Mouse (Mus musculus) adrenal gland, adult 8-10 months (tissue): Measurements from ENCODE around the gene Tmem88b. TPM values are rescaled to one million over a fixed set of nuclear protein-coding genes. Genes with fewer than 3 reads are reported as not detected.
A peak's percentile ranks its signal among the peaks of the same experiment; 100 is the strongest.
"Not testable (repeated sequence)": the region's sequence is repeated elsewhere in the genome, so short reads cannot be mapped to it uniquely, and the experiment has no call there.

Experiments
- DNase-seq: peaks from one replicate; pipeline ENCODE4 v3.0.0; 2022
- microRNA-seq, 2 experiments: library from miRNA; unstranded; fragments of <30 nt; microRNA quantifications; one replicate each; pipeline ENCODE4 v1.2.0; 2022
- total RNA-seq, 4 experiments: library from RNA; stranded (reverse); gene quantifications; 2 replicates each; pipeline ENCODE4 v1.2.4; 2022

Tmem88b gene
- total RNA-seq, 4 experiments from 2014 or later = 0.17 to 1.0 (median 0.62) TPM

DNA sequence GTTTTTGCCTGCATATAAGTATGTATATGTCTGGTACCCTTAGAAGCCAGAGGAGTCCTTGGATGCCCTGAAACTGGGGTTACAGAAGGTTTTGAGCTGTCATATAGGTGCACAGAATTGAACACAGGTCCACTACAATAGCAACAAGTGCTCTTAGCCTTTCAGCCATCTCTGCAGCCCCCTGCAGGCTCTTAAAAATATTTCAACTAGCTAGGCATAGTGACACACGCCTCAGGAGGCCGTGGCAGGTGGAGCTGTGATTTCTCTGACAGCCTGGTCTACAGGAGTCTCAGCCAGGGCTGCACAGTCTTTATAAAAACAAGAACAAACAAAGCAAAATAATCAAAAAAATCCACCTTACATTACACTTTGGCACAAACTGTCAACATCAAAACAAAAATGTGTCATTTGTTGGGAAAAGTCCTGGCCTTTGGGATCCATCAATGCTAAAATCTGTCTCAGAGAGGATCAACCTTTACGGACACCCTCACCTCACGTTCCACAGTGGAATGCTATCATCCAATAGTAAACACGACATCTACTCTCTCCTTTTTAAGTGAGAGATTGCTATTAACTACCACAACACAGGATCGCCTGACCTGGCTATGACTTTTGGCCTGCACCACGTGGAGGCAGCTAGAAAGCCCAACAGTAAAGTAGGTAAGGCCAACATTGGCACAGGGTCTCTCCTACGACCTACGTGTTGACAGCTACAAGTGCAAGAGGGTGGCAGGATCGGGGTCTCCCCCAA, 25.6 kb downstream of the Tmem88b start:
- no peak for DNase-seq

DNA sequence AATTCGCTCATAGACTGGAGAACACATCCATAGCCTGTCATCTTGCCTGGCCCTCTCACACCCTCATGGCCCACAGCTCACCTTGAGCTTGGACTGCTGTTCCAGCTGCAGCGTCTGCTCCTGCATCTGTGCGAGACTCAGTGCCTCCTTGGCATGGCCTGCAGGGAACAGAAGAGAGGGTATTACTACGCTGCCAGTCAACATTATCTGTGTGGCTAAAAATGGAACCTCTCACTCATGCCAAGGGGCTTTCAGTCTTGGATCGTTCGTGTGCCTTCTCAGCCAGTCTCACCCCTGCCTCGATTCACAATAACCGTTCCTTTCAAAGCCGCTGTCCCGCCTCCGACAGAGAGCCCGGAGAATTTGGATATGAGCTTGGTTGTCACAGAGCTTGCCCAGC, 28.7 kb downstream of the Tmem88b start:
- DNase-seq = no peak

DNA sequence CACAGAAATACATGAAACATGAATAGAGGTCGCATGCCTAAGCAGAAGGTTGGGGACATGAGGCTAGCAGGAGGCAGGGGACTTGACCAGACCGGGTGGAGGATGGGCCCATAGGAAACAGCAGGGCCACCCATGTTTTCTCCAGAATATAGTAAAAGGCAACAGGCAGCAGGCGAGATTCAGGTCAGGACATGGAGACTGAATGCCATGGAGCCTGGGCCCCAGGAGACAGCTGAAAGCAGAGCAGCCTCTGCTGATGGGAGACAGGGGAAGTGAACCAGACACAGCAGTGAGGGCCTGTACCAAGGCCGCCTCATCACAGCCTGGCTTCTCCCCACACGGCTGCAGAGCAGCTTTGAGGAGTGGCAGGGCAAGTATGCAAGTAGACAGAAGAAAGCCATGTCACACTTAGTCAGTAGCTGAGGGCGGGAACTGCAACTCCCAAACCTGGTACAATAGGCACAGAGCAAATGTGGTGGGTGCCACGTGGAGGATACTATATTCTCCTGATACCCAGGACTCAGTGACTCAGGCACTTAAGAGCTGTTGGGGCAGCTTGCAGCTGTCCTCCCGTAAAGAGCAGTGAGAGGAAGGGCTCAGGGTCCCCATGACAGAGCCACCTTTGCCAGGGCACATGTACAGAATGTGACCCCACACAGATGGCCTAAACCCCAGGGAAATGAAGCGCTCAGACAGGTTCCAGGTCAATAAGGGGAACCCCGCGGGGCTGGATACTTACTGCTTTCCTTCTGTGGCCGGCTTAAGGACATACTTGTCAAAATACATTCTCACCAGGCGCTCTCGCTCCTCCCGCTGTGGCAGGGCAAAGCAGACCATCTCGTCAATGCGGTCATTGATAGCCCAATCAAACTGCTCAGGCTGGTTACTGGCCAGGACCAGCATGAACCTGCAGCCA, 38.8 kb downstream of the Tmem88b start:
- DNase-seq = no peak

DNA sequence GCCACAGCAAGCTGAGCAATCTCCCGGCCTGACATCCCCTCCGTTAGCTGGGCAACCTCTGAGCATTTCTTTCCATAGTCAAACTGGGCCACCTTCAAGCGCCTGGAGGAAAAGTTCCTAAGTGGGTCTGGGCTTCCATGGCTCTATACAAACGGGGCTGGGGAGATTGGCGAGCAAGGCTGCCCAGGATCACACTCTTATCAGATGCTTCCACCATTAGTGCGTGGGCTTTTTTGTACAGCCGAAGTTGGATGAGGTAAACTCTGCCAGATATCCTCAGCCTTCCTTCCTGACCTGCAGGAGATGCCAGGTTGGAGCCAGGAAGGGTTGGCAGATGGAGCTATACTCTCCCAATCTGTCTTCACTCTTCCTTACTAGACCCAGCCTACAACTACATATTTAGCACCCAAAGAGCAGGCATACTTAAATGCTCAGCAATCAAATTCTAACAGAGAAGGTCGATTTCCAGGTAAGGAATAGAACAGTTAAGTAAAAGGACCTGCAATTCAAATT, 39.6 kb downstream of the Tmem88b start:
- DNase-seq = no peak

DNA sequence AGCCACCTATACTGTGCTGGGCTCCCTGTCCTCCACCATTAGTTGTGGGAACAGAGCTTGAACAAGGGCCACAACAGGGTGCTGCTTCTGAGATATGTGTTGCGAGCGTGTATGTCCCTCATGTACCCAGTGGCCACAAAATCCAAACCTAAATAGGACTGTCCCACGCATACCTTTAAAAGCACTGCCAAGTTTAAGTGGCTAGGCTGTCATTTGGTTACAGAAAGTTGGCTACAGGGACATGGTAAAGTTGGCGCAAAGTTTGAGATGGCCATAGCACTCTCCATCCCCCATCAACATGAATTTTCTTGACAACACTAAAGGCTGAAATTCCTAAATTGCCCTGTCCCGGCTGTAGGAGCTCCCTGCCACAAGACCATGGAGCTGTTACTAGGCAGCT, 40.5 kb downstream of the Tmem88b start:
- DNase-seq = no peak

DNA sequence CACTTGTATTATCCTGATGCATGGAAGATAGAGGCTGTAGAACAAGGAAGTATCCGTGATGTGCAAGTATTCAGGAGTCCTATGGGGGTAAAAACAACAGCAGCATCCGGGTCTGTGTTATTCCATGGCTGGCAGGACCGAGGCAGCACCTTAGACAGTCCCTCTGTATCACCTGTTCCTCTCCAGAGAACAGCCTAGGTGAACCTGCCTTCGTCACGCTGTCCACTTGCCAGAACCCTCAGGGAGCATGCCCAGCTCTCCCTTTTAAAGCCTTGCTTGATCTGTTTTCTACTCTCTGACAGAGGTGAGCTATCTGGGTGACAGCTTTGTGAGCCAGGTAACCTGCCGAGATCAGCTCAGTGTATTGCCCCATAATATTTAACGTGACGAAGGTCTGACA, 41.2 kb downstream of the Tmem88b start:
- no peak for DNase-seq

DNA sequence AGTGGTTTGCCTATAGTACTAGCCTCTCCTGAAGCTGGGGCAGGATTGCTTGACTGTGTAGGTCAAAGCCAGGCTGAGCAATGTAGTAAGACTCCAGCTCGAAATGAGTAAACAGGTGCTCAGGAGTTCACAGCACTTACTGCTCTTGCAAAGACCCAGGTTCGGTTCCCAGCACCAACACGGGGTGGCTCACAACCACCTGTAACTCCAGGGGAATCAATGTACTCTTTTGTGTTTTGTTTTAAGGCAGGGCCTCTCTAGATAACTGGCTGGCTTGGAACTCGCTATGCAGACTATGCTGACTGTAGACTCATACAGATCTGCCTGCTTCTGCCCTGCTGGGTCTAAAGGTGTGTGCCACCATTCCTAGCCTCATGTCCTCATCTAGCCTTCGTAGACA, 43.0 kb downstream of the Tmem88b start:
- DNase-seq = no peak

DNA sequence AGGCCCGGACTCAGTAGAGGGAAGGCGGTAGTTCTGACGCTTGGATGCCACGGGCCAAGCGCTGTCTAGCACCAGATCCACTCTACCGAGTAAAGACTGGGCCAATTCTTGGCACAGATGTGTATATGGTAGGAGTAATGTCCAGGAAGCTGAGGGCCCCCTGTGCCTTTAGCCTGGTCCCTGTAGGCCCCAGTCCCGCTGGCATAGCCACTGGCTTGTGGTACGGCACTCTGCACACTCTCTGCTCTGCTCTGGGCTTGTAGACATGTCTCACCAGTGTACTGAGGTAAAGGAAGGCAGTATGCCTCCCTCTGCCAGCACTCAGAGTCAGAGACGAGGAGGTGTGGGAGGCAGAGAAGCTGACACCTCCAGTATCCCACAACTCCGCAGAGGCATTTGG, 45.0 kb downstream of the Tmem88b start:
- DNase-seq = not testable (repeated sequence)

DNA sequence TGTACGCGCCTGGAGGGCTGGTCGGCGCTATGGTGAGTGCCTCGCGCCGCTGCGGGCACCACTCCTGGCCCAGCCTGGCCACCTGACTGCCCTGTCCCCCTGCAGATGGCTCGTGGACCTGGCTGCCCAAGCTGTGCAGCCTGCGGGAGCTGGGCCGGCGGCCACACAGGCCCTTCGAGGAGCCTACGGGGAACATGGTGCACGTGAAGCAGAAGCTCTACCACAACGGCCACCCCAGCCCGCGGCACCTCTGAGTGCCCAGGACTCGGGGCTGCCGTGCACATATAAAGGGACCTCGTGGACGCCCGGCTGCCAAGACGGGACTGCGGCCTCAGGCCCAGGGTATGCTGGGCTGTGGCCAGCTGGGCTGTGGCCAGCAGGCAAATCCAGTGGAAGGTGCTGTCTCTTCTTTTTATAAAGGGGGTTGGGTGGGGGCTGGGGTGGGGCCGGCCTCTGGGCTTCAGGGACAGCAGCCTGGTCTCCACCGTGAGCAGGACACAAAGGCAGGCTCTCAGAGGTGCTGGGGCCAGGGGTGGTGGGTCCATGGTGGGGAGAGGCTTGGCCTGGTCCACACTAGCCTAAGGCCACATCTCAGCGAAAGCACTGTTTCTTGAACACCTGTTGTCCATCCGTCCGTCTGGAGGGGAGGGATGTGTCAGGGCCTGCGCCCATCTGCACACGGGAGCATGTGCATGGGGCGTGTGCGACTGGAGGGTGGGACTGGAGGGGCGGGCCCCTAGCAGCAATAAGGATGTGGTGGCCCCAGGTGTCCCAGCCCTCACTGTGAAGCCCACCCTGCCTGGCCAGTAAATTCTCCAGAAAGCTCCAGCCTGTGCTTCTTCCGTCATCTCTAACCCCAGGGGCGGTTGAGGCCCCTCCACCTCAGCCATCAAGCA, 45.7 kb downstream of the Tmem88b start:
- DNase-seq = no peak

DNA sequence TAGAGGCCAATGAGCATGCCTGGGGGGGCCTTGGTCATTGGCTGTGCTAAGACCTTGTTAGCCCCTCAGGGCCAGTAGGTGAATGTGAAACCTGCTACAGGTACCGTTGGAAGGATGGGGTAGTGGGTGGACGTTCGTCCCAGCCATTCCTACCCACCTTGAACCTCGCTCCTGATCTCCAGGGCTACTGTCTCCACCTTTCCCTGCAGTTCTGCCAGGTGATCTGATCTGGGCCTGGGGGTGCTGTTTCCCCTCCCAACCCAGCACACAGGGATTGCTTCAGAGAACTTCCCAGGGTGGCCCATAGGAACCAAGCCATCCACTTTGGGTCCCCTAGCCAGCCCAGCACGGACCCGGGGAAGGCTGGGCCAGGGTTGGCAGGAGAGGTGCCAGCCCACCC, 46.5 kb downstream of the Tmem88b start:
- no peak for DNase-seq

DNA sequence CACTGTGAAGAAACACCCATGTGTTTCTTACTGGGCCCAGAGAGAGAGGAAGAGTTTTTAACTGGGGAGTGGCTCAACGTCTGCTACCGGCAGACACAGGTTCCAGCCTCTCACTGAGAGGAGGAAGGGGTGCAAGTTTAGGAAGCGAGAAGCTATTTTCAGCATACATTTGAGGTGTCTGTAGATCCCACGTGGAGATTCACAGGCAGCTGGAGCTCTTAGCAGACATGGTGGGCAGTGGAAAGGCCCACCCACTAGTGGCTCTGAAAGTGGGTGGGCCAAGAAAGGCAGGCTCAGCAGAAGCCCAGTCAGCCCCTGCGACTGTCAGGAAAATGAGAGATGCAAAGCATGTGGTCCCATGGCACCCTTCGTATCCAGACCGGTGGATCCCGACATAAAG, 47.4 kb downstream of the Tmem88b start:
- no peak for DNase-seq

DNA sequence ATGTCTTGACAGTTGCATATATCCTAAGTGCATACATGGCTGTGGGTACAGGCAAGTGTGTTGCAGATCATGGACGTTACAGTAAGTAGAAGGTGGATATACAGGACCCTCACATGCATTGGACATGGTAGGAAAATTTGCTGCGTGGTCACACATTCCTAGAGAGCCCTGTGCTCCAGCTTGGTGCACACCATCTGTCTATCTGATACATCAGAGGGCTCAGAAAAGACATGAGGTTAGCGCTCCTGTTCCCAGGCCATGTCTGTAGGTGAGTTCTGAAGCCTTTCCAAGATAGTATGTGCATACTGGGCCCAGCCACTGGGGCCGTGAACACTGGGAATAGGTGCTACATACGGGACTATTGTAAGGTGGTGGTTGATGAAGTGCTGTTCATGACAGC, 49.3 kb downstream of the Tmem88b start:
- no peak for DNase-seq

DNA sequence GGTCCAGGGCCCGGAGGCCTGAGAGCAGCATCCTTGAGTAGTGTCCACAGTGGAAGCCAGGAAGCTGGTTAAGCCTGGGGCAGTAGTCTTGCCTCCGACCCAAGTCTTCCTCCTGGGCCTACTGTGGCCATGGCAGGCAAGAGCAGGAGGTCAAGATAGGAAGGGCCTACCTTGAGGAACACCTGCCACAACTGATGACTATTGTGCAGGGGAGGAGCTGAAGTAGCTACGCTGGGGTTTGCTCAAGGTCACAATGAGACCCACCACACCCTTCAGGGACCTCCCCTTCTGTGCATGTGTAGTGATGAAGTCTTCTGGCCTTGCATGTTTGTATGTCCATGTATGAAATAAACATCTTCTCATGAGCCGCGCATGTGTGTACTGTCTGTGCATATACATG, 49.9 kb downstream of the Tmem88b start:
- DNase-seq = no peak

DNA sequence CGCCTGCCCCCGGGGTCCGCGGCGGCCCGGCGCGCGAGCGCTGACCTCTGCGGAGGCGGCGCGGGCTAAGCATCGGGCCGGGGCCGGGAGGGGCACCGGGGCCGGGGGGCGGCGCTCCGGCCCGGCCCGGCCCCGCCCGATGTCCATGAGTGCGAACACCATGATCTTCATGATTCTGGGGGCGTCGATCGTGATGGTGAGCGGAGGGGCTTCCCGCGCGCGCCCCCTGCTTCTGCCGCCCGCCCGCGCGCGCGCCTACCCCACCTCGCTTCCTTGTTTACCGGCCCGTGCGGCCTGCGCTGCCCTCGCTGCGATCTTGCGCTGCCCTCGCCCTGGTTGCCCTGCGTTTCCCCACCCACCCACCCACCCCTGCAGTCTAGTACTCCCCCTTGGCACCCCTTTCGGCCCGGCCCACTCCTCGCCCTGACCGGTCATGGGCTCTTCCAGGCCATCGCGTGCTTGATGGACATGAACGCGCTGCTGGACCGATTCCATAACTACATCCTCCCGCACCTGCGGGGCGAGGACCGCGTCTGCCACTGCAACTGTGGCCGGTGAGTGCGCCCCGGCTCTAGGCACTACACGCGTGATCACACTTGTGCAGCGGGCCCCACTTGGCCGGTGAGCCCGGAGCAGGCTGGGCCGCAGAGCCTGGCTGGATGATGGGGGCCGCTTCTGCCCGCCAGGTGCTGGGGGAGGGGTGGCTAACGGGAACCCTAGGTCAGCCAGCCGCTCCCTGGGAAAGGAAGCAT, 50.5 kb downstream of the Tmem88b start:
- DNase-seq = peak; percentile 22

DNA sequence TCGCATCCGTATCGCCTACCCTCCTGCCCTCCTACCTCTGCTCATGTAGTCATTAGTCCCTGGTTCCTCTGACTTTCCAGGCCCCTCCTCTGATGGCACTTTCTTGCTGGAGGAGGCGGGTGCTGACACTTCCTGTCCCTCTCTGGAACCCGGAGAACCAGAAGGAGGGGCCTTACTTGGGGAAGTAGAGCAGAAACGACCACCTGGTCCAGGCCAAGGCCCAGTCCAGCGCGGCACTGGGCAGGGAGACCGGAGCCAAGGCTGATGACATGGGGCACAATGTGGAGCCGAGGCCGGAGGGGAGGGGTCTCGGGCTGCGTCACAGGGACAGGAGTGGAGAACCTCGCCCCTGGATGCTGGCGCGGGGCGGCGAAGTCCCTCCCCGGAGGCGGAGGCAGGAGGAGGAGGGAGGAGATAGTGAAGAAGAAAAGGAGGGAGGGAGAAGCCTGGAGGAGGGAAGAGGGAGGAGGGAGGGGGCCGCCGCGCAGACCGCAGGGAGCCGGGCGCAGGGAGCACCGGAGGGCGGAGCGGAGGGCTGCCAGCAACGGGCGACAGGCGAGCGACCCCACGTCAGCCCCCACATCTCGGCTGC, 51.2 kb downstream of the Tmem88b start, which contains the start of gene Tmem240:
Gene Tmem240, plus strand, starts transcription at position 451 of the 592 bp plus-strand sequence.
- DNase-seq = peak; percentile 91

DNA sequence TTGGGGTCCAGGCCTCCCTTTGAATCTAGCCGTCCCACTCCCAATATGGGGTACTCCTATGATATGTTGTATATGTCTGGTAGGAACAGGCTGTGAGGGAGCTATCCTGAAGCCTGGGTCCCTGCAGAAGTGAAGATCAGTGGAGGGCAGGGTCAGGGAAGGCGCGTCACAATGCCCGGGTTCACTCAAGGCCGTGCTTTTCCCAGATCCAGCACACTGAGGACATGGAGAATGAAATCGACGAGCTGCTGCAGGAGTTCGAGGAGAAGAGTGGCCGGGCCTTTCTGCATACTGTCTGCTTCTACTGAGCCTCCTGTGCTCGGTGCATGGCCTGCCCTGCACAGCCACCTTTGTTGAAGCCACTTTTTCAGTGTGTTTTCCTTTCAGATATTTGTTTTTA, 52.4 kb downstream of the Tmem88b start:
- DNase-seq = peak; percentile 29

Small RNA genes lying within 50 kb of the gene (microRNA-seq; reads per million reads assigned to microRNA genes)
- gene Gm27743 = 0 reads per million in 2 experiments

Other genes starting within 250 kb of the Tmem88b start
- 100 to 1,000 TPM; 155 to 289 (median 213) TPM for gene Nadk, start 223.5 kb downstream of the Tmem88b start, total RNA-seq
- gene Slc35e2, start 184.5 kb downstream of the Tmem88b start, total RNA-seq = 10 to 100 TPM; 38.8 to 54.2 (median 44.9) TPM
- 10 to 100 TPM; 43.1 to 56.6 (median 47.3) TPM for gene Cdk11b, start 161.0 kb downstream of the Tmem88b start, total RNA-seq
- not detected for gene Gm10563, start 140.5 kb downstream of the Tmem88b start, total RNA-seq
- 1 to 10 TPM; 4.8 to 8.4 (median 6.7) TPM for gene Mmp23, start 132.5 kb downstream of the Tmem88b start, total RNA-seq
- 10 to 100 TPM; 53.5 to 74.5 (median 61.5) TPM for gene Mib2, start 116.7 kb downstream of the Tmem88b start, total RNA-seq
- 10 to 100 TPM; 67.7 to 72.0 (median 69.9) TPM for gene Fndc10, start 91.5 kb downstream of the Tmem88b start, total RNA-seq
- gene Ssu72, start 81.1 kb downstream of the Tmem88b start, total RNA-seq = 100 to 1,000 TPM; 106 to 127 (median 114) TPM
- gene Tmem240, start 51.1 kb downstream of the Tmem88b start, total RNA-seq = 1 to 10 TPM in 3 of 4 experiments, under 1 TPM in 1; 0.90 to 1.2 (median 1.1) TPM
- 10 to 100 TPM; 69.5 to 90.1 (median 77.6) TPM for gene Atad3a, start 24.8 kb downstream of the Tmem88b start, total RNA-seq
- gene Vwa1, start 11.2 kb downstream of the Tmem88b start, total RNA-seq = 1 to 10 TPM; 3.2 to 6.9 (median 4.7) TPM
- gene Ankrd65, start 4.6 kb upstream of the Tmem88b start, total RNA-seq = not detected
- 100 to 1,000 TPM; 102 to 144 (median 126) TPM for gene Mrpl20, start 17.0 kb upstream of the Tmem88b start, total RNA-seq
- gene Ccnl2, start 26.6 kb upstream of the Tmem88b start, total RNA-seq = 100 to 1,000 TPM in 3 of 4 experiments, 10 to 100 TPM in 1; 88.5 to 164 (median 122) TPM
- gene Aurkaip1, start 45.4 kb upstream of the Tmem88b start, total RNA-seq = 100 to 1,000 TPM; 134 to 175 (median 158) TPM
- gene Mxra8, start 53.8 kb upstream of the Tmem88b start, total RNA-seq = 10 to 100 TPM; 45.1 to 93.9 (median 66.8) TPM
- 100 to 1,000 TPM in 1 of 4 experiments, 10 to 100 TPM in 3; 69.6 to 110 (median 73.1) TPM for gene Dvl1, start 61.5 kb upstream of the Tmem88b start, total RNA-seq
- gene Tas1r3, start 77.5 kb upstream of the Tmem88b start, total RNA-seq = 1 to 10 TPM in 1 of 4 experiments, under 1 TPM in 3; 0.46 to 1.2 (median 0.62) TPM
- 10 to 100 TPM; 16.4 to 29.0 (median 17.9) TPM for gene Cptp, start 83.6 kb upstream of the Tmem88b start, total RNA-seq
- gene Ints11, start 83.7 kb upstream of the Tmem88b start, total RNA-seq = 10 to 100 TPM; 32.3 to 34.6 (median 33.3) TPM
- 10 to 100 TPM; 23.2 to 51.5 (median 41.4) TPM for gene Pusl1, start 105.9 kb upstream of the Tmem88b start, total RNA-seq
- 10 to 100 TPM; 18.2 to 49.2 (median 30.9) TPM for gene Acap3, start 105.9 kb upstream of the Tmem88b start, total RNA-seq
- gene Ube2j2, start 158.0 kb upstream of the Tmem88b start, total RNA-seq = 10 to 100 TPM; 64.3 to 87.8 (median 77.0) TPM
- 10 to 100 TPM; 34.7 to 88.1 (median 58.1) TPM for gene C1qtnf12, start 176.4 kb upstream of the Tmem88b start, total RNA-seq
- 1 to 10 TPM; 7.8 to 9.5 (median 8.9) TPM for gene B3galt6, start 206.8 kb upstream of the Tmem88b start, total RNA-seq
- 100 to 1,000 TPM; 290 to 326 (median 308) TPM for gene Sdf4, start 207.0 kb upstream of the Tmem88b start, total RNA-seq
- 1 to 10 TPM; 1.0 to 3.0 (median 2.0) TPM for gene Tnfrsf4, start 228.0 kb upstream of the Tmem88b start, total RNA-seq
- gene Tnfrsf18, start 240.3 kb upstream of the Tmem88b start, total RNA-seq = 1 to 10 TPM in 1 of 4 experiments, under 1 TPM in 1, not detected in 2; 0.42 to 1.2 TPM